Mouse (Mus musculus): ENCODE data around the gene Mydgf. TPM values are rescaled to one million over a fixed set of nuclear protein-coding genes. Genes with fewer than 3 reads are reported as not detected.

Gene Mydgf
- total RNA-seq, 2 experiments from 2014 or later = 17.1 to 17.5 TPM

GRCm38 (mm10) chr17:56146131-56146530 lies 37.6 kb downstream of the Mydgf start:
- no peak for DNase-seq (ENCODE audit: low spot score)

DNA sequence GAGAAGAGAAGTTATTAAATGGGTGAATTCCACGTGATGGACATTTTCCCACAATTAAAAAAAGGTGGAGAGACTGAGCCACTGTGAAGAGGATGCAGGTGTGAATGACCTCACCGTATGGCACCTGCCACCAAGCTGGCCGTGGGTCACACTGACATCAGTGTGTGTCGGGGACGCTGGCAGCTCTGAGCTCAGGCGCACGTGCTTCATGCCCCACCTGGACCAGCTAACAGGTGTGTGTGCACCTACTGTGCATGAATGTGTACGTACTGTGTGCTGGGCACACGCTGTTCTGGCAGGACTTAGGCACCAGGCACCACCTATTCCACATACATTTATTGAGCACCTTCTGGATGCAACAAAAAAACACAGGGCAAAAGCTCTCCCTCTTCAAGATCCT lies 39.2 kb downstream of the Mydgf start:
- DNase-seq (ENCODE audit: low spot score) = no peak

GRCm38 (mm10) chr17:56141702-56142605 lies 41.8 kb downstream of the Mydgf start:
- DNase-seq (ENCODE audit: low spot score) = no peak

GRCm38 (mm10) chr17:56139858-56140595 lies 43.7 kb downstream of the Mydgf start, which contains the start of gene Sema6b:
Gene Sema6b, minus strand, starts transcription at chr17:56140343.
- no peak for DNase-seq (ENCODE audit: low spot score)

- no peak for DNase-seq (ENCODE audit: low spot score)
These were observed 44.4 kb downstream of the Mydgf start for GRCm38 (mm10) chr17:56139355-56139754.

DNA sequence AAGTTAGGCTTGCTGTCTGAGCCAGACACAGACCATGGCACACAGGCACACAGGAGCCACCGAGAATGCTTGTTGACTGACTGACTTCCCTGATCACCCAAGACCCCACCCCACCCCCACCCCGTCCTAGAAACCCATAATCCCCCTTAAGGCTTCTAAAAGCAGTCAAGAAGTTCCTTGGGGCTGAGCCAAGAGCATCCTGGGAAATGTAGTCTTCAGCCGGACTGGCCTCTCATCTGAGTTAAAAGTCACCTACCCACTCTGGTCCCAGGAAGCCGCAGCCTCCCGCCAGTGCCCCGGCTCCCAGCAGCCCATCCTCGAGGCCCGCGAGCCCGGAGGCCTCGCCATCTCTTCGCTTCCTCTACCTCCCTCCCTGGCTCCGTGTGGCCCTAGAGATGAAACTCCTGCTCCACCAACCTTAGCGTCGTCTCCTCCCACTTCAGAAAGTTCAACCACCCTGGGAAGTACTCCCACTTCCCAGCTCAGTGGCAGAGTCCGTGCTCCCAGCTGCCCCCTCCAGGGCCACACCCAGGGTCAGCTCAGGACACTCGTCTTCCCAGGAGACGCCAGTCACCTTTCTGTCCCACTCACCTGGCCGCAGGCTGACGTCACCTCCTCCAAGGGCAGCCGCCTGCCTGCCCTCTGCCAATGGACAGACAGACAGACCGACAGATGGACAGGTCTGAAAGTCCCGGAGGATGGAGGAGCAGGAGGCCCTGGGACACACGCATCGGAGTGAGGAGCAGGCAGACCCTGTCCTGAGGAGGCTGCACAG lies 45.7 kb downstream of the Mydgf start:
- no peak for DNase-seq (ENCODE audit: low spot score)

DNA sequence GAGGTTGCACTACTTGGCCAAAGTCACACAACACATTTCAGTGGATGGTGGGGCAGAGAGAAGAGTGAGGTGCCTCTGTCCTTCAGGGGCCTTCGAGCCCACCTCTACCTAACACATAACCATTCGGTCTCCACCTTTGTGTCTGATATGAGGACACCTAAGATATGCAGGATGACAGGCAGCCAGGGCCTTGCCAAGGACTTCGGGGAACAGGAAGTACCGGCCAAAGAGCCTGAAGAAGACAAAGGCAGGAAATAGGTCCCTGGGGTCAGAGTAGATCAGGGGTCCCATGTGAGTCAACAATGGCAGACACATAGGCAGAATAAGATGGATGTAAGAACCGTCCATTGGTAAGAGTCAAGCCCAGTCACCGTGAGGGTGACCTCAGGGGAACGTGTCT lies 47.2 kb downstream of the Mydgf start:
- no peak for DNase-seq (ENCODE audit: low spot score)

GRCm38 (mm10) chr17:56134463-56134971 lies 49.2 kb downstream of the Mydgf start:
- DNase-seq (ENCODE audit: low spot score) = peak; percentile 74

GRCm38 (mm10) chr17:56133457-56134363 lies 50.0 kb downstream of the Mydgf start:
- DNase-seq (ENCODE audit: low spot score) = peak; percentile 78

DNA sequence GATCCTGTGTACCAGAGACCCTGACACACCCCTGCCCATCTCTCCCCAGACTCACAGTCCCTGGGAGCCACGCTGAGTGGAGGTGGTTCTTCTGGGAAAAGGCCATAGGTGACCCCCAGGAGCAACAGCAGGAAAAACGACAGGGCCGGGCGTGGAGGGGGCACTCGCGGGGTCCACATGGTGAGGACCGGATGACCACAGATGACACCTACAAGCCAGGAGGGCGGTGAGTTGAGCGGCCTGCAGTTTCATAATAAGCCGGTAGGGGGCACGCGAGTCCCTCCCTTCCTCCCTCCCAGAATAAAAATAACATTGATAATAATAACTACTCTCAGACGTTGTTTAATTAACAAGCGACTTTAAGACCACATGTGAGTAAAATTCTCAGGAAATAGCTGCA lies 51.1 kb downstream of the Mydgf start:
- peak; percentile 70 for DNase-seq (ENCODE audit: low spot score)

DNA sequence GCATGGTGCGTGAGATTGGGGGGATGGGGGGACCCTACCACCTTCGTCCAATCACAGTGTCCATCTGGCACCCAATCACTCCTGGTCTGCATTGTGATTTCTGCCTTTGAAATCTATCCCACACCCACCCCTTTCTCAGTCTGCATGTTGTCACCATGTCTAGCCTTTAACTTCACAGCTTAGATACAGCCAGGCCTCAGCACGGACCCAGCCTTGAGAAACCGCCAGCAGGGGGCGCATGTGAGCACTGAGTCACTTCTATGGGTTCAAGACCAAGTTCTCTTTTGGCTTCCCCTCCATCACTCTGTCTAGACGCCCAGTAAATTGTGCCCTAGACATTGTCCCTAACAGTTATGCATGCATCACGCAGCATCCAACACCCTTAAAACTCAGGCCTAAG lies 51.9 kb downstream of the Mydgf start:
- DNase-seq (ENCODE audit: low spot score) = peak; percentile 56

GRCm38 (mm10) chr17:56131136-56131535 lies 52.6 kb downstream of the Mydgf start:
- DNase-seq (ENCODE audit: low spot score) = no peak

- DNase-seq (ENCODE audit: low spot score) = no peak
These were observed 55.5 kb downstream of the Mydgf start for GRCm38 (mm10) chr17:56128246-56128645.

GRCm38 (mm10) chr17:56126175-56126574 lies 57.5 kb downstream of the Mydgf start:
- DNase-seq (ENCODE audit: low spot score) = no peak

Small RNA genes lying within 50 kb of the gene (microRNA-seq; reads per million reads assigned to microRNA genes)
- not detected for gene Gm44397

Other genes starting within 250 kb of the Mydgf start
- 1 to 10 TPM; 3.0 to 3.2 TPM for gene Zfp119b, start 234.4 kb downstream of the Mydgf start, total RNA-seq (2021)
- under 1 TPM; 0.27 to 0.38 TPM for gene Ebi3, start 231.3 kb downstream of the Mydgf start, total RNA-seq (2021)
- 1 to 10 TPM; 7.4 to 8.0 TPM for gene Yju2, start 224.8 kb downstream of the Mydgf start, total RNA-seq (2021)
- gene Shd, start 213.5 kb downstream of the Mydgf start, total RNA-seq (2021) = under 1 TPM in 1 of 2 experiments, not detected in 1; 0.34 TPM
- not detected for gene Fsd1, start 197.4 kb downstream of the Mydgf start, total RNA-seq (2021)
- gene Stap2, start 178.3 kb downstream of the Mydgf start, total RNA-seq (2021) = 1 to 10 TPM; 1.9 to 3.2 TPM
- 10 to 100 TPM; 34.6 to 35.4 TPM for gene Mpnd, start 178.2 kb downstream of the Mydgf start, total RNA-seq (2021)
- gene Sh3gl1, start 147.3 kb downstream of the Mydgf start, total RNA-seq (2021) = 1 to 10 TPM; 7.7 to 7.9 TPM
- gene Chaf1a, start 143.5 kb downstream of the Mydgf start, total RNA-seq (2021) = under 1 TPM; 0.46 to 0.95 TPM
- gene Ubxn6, start 108.9 kb downstream of the Mydgf start, total RNA-seq (2021) = 10 to 100 TPM; 62.9 to 69.0 TPM
- 10 to 100 TPM; 23.2 to 25.5 TPM for gene Hdgfl2, start 104.3 kb downstream of the Mydgf start, total RNA-seq (2021)
- 100 to 1,000 TPM; 142 to 235 TPM for gene Plin4, start 74.1 kb downstream of the Mydgf start, total RNA-seq (2021)
- gene Plin5, start 66.3 kb downstream of the Mydgf start, total RNA-seq (2021) = 10 to 100 TPM; 22.5 to 29.0 TPM
- 10 to 100 TPM; 11.4 to 23.0 TPM for gene Lrg1, start 61.9 kb downstream of the Mydgf start, total RNA-seq (2021)
- 1 to 10 TPM; 1.5 to 3.7 TPM for gene Sema6b, start 43.6 kb downstream of the Mydgf start, total RNA-seq (2021)
- gene Tnfaip8l1, start 21.4 kb downstream of the Mydgf start, total RNA-seq (2021) = under 1 TPM; 0.21 to 0.25 TPM
- 10 to 100 TPM; 35.6 to 41.6 TPM for gene Dpp9, start 35.0 kb upstream of the Mydgf start, total RNA-seq (2021)
- gene Fem1a, start 72.9 kb upstream of the Mydgf start, total RNA-seq (2021) = 100 to 1,000 TPM; 157 to 172 TPM
- gene Ticam1, start 92.9 kb upstream of the Mydgf start, total RNA-seq (2021) = 1 to 10 TPM; 2.0 to 2.5 TPM
- gene Plin3, start 109.0 kb upstream of the Mydgf start, total RNA-seq (2021) = 10 to 100 TPM; 32.4 to 50.3 TPM
- gene Arrdc5, start 116.4 kb upstream of the Mydgf start, total RNA-seq (2021) = not detected
- gene Uhrf1, start 119.4 kb upstream of the Mydgf start, total RNA-seq (2021) = under 1 TPM; 0.19 to 0.23 TPM
- gene Kdm4b, start 142.1 kb upstream of the Mydgf start, total RNA-seq (2021) = 10 to 100 TPM; 20.1 to 23.1 TPM